ENCODE assay signal across 23 mouse cellular contexts in genomic region chr11:21149476-21149875, GRCm38 (mm10). TPM values are rescaled to one million over a fixed set of nuclear protein-coding genes. Genes with fewer than 3 reads are reported as not detected.
DNase-seq lines count a peak whose midpoint lies in the region; ATAC-seq lines count a peak whose summit lies in the region.
"Had no signal": no experiment of that assay in that cellular context is flagged by ENCODE, and none has a peak within 500 bp of the region (broad histone marks: within the 10 kb centered on the region; RNA-seq: fewer than 3 reads in every experiment).

No protein-coding gene starts in this region.

- DNase-seq in cerebellum, adult 9-10 months, result peak; percentile 11
- DNase-seq in cerebellum, postnatal 36 days, result no peak
- DNase-seq in heart, adult 11 months, result peak; percentile 64
- DNase-seq in CD4-positive, CD25-positive, alpha-beta regulatory T cell, adult 2 months (ENCODE audit: low read depth, low spot score), result peak; percentile 46
- DNase-seq: adrenal gland, postnatal 10 days; B cell, adult 2 months; cerebellum, adult 8-10 months; gastrocnemius, adult 2 months; heart, adult 18-20 months; heart, postnatal 36 days; right cerebral cortex, postnatal 14 days; spleen, adult 18-20 months; thymus, adult 2 months had no signal

- no peak overlapping the region for H3K27ac ChIP-seq in heart, embryonic 11.5 days (ENCODE audit: low read depth, low read length)
- H3K27ac ChIP-seq: embryonic facial prominence, embryonic 13.5 days; gastrocnemius, adult 2 months; hindbrain, embryonic 14.5 days; kidney, embryonic 15.5 days; liver, embryonic 14.5 days; macrophage; midbrain, embryonic 10.5 days had no signal

- ATAC-seq in heart, embryonic 11.5 days (replicated peaks; ENCODE audit: insufficient number of reproducible peaks, low FRiP score, low TSS enrichment), result no peak
- ATAC-seq in inflammation-experienced regulatory T-cells, adult 6 months, result peak; percentile 29
- ATAC-seq in monocyte, adult 5-6 weeks (replicated peaks; ENCODE audit: insufficient number of reproducible peaks, low FRiP score, low TSS enrichment, poor library complexity, severe bottlenecking), result no peak
- ATAC-seq: intestine, embryonic 16.5 days had no signal

- H3K4me1 ChIP-seq in heart, embryonic 11.5 days (ENCODE audit: control insufficient read depth, insufficient read depth, low read length), result no peaks in the 10 kb centered on the region
- H3K4me1 ChIP-seq: embryonic facial prominence, embryonic 13.5 days; kidney, embryonic 15.5 days; midbrain, embryonic 10.5 days had no signal

- no peak overlapping the region for H3K9ac ChIP-seq in heart, embryonic 11.5 days (ENCODE audit: low read depth, low read length)
- H3K9ac ChIP-seq: embryonic facial prominence, embryonic 13.5 days; hindbrain, embryonic 14.5 days; kidney, embryonic 15.5 days; liver, embryonic 14.5 days had no signal

- 69% methylated on average over 4 of the region's 4 CpGs for WGBS in heart, embryonic 11.5 days (ENCODE audit: insufficient replicate concordance)

- H3K27me3 ChIP-seq in heart, embryonic 11.5 days (ENCODE audit: control insufficient read depth, insufficient read depth, low read length), result no peaks in the 10 kb centered on the region
- H3K27me3 ChIP-seq: embryonic facial prominence, embryonic 13.5 days; kidney, embryonic 15.5 days had no signal

- no peak overlapping the region for H3K4me2 ChIP-seq in heart, embryonic 11.5 days
- H3K4me2 ChIP-seq: embryonic facial prominence, embryonic 13.5 days; hindbrain, embryonic 14.5 days; kidney, embryonic 15.5 days had no signal

- H3K36me3 ChIP-seq in heart, embryonic 11.5 days (ENCODE audit: control insufficient read depth, insufficient read depth, low read length), result peaks cover 25% of the 10 kb centered on the region

- no peaks in the 10 kb centered on the region for H3K9me3 ChIP-seq in heart, embryonic 11.5 days (replicated peaks; ENCODE audit: control insufficient read depth, low read length)
- H3K9me3 ChIP-seq: embryonic facial prominence, embryonic 13.5 days; kidney, embryonic 15.5 days; midbrain, embryonic 10.5 days had no signal

- no peak overlapping the region for H3K4me3 ChIP-seq in heart, embryonic 11.5 days (ENCODE audit: low read depth, low read length)
- H3K4me3 ChIP-seq: embryonic facial prominence, embryonic 13.5 days; gastrocnemius, adult 2 months; kidney, embryonic 15.5 days; midbrain, embryonic 10.5 days had no signal

RNA-seq across cellular contexts. Expression of gene Peli1, which starts 58.4 kb away (rescaled TPM):
- 30.4 and 31.9 TPM in 2 replicates for polyA plus RNA-seq in heart, embryonic 11.5 days (2014; fragmentation: Nextera tagmentation; extraction: Ambion mirVana)
- 10 to 100 TPM; 41.6 to 97.7 (median 96.1) TPM for polyA plus RNA-seq in inflammation-experienced regulatory T-cells, adult 6 months (2017; shearing (Covaris generic))
- total RNA-seq in monocyte, adult 5-6 weeks (2017), result 57.1 to 95.4 TPM (median 58.8 TPM) in 3 replicates

Comparison
In these comparisons a context has a peak if more than half of its experiments do, and no peak if none do; other contexts are left out.
1. DNase-seq: peak in cerebellum, adult 9-10 months (single experiment), heart, adult 11 months (single experiment) and CD4-positive, CD25-positive, alpha-beta regulatory T cell, adult 2 months (single experiment); none in cerebellum, postnatal 36 days (0 of 2).